Mouse (Mus musculus): ENCODE results near the gene Alg12. TPM values are rescaled to one million over a fixed set of nuclear protein-coding genes. Genes with fewer than 3 reads are reported as not detected.
A peak's percentile ranks its signal among the peaks of the same experiment; 100 is the strongest.

The Alg12 gene
- polyA plus RNA-seq, 1 experiment from 2014 or later = 5.6 TPM

DNA sequence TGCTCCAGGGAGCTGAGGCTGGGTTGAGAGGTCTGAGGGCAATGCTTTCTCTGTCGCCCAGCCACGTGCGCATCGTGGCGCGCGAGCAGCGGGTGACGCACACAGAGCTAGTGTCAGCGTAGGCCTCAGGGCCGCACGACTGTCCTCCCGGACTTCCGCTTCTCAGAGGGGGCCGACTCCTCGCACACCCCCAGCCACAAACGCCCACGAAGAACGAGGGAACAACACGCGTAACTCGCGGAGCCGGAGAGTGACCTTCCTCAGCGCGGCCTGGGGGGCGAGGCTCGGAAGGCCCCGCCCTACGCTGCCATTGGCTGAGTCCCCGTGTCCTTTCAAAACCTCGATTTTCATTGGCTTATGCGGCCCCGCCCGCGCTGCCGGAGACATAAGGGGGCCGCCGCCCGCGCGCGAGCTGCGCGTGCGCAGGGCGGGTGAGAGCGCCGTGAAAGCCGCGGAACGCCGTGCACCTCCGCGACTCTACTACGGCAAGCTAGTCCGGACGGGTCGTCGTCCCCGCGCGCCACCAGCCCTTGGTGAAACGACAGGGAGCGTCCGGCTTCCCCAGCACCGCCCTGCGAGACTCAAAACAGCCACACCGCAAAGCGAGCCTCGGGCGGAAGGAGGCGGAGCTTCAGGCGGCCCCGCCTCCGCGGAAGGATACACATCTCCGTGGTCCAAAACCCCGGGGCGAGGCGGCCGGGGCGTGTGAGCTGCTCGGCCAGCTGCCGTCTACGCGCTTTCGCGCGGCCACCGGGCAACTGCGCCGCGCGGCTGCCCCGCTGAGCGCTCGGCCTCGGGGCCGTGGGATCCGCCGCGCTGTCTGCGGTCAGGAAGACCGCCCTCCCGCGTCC lies 42.9 kb upstream of the Alg12 start, which contains the start of gene Pim3:
Pim3 (plus strand) TSS at position 415 of the 851 bp plus-strand sequence.
- DNase-seq (peak; percentile 90), ATAC-seq (ENCODE audit: low read depth) (peak; percentile 85)
- WGBS (ENCODE audit: insufficient replicate concordance) = under 1% methylated on average over 107 of the region's 107 CpGs
- Histone ChIP-seq H3K27me3 (no peaks in the 10 kb centered on the region), H3K4me1 (replicated peaks) (peaks cover 57% of the 10 kb centered on the region), H3K27ac (peak within 1 kb of the TSS; percentile 85), H3K4me2 (peak within 1 kb of the TSS; percentile 94), H3K9me3 (replicated peaks) (no peaks in the 10 kb centered on the region), H3K36me3 (peaks cover 24% of the 10 kb centered on the region), H3K9ac (peak within 1 kb of the TSS; percentile 83), H3K4me3 (replicated peaks) (peak within 1 kb of the TSS; percentile 76)

DNA sequence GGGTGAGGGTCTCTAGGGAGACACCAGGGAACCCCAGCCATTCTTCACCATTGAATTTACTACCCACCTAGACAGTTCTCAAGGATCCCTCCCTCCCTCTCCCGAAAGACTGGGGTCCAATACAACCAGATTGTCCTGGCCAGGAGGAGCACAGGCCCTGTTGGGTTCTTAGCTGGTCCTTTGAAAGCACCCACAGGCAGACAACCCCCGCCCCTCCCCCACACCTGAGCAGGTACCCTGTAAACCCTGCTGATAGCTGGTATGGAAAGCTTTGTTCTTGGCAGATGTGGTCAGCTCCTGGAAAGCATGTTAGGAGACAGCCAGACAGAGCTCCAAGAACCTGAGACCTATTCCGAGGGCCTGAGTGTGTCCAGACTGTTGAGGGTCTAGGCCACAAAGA lies 41.7 kb upstream of the Alg12 start:
- Histone ChIP-seq H3K4me2 (no peak overlapping the region), H3K4me3 (replicated peaks) (no peak overlapping the region), H3K9ac (no peak overlapping the region), H3K4me1 (replicated peaks) (peaks cover 45% of the 10 kb centered on the region), H3K36me3 (peaks cover 18% of the 10 kb centered on the region), H3K27me3 (no peaks in the 10 kb centered on the region), H3K27ac (no peak overlapping the region), H3K9me3 (replicated peaks) (no peaks in the 10 kb centered on the region)
- DNase-seq (no peak), ATAC-seq (ENCODE audit: low read depth) (no peak)
- 70% methylated on average over 3 of the region's 3 CpGs for WGBS (ENCODE audit: insufficient replicate concordance)

- ATAC-seq (ENCODE audit: low read depth) (no peak), DNase-seq (no peak)
- peaks cover 42% of the 10 kb centered on the region for H3K4me1 ChIP-seq (replicated peaks)
- H3K27me3 ChIP-seq = no peaks in the 10 kb centered on the region
- H3K36me3 ChIP-seq = peaks cover 4% of the 10 kb centered on the region
- WGBS (ENCODE audit: insufficient replicate concordance) = 67% methylated on average over 8 of the region's 8 CpGs
- H3K4me2 ChIP-seq = no peak overlapping the region
- H3K27ac ChIP-seq = no peak overlapping the region
- H3K9me3 ChIP-seq (replicated peaks) = no peaks in the 10 kb centered on the region
- H3K4me3 ChIP-seq (replicated peaks) = no peak overlapping the region
- no peak overlapping the region for H3K9ac ChIP-seq
Observed at GRCm38 (mm10) chr15:88859206-88859970, 40.3 kb upstream of the Alg12 start.

- H3K27ac ChIP-seq = no peak overlapping the region
- WGBS (ENCODE audit: insufficient replicate concordance) = 59% methylated on average over 2 of the region's 2 CpGs
- peaks cover 38% of the 10 kb centered on the region for H3K4me1 ChIP-seq (replicated peaks)
Observed at GRCm38 (mm10) chr15:88858707-88859106, 39.6 kb upstream of the Alg12 start.

DNA sequence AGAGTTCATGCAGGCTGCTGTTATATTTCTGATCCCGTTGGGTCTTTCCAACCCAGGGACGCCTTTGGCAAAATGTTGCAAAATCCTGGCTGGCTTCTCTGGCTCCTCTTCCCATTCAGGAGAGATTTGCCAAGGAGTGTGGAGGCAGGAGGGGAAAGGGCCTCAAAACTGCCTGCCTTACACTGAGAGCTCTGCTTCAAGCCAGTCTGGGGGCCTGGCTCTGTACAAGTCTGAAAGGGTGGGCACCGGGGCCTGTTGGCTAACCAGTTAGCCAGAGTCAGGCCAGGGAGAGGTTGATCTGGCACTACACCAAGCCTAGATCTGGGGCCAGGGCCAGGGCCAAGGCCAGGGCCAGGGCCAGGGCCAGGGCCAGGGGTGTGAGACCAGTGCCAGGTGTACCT lies 39.0 kb upstream of the Alg12 start:
- ATAC-seq (ENCODE audit: low read depth) = no peak

More at GRCm38 (mm10) chr15:88858707-88859106, 39.6 kb upstream of the Alg12 start:
- H3K27me3 ChIP-seq = no peaks in the 10 kb centered on the region
- ATAC-seq (ENCODE audit: low read depth) = no peak
- DNase-seq = no peak
- H3K4me3 ChIP-seq (replicated peaks) = no peak overlapping the region
- H3K9me3 ChIP-seq (replicated peaks) = no peaks in the 10 kb centered on the region
- no peak overlapping the region for H3K4me2 ChIP-seq
- no peak overlapping the region for H3K9ac ChIP-seq
- no peaks in the 10 kb centered on the region for H3K36me3 ChIP-seq

DNA sequence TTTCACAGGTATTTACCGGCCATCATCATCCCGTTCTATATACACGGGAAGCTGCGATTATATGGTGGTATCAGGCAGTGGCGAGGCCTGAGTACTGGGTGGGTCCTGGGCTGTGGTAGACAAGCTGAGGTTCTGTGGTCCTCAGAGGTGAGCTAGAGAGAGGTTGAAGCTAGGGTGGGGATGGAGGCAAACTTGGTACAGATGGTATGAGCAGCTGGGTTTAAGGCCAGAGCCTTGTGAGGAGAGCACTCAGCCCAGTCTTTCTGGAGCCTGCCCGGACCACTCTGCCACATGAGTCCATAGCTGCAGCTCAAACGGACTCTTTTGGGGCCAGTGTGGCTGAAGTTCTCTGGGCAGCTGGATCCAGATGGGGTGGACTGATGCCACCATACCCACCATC lies 38.2 kb upstream of the Alg12 start:
- Histone ChIP-seq H3K4me3 (replicated peaks) (no peak overlapping the region), H3K4me1 (replicated peaks) (peaks cover 25% of the 10 kb centered on the region), H3K27me3 (no peaks in the 10 kb centered on the region), H3K9me3 (replicated peaks) (no peaks in the 10 kb centered on the region), H3K27ac (no peak overlapping the region), H3K4me2 (no peak overlapping the region), H3K36me3 (no peaks in the 10 kb centered on the region), H3K9ac (no peak overlapping the region)
- DNase-seq (no peak), ATAC-seq (ENCODE audit: low read depth) (no peak)
- 72% methylated on average over 7 of the region's 7 CpGs for WGBS (ENCODE audit: insufficient replicate concordance)

More for the DNA sequence above, 39.0 kb upstream of the Alg12 start:
- Histone ChIP-seq H3K27ac (no peak overlapping the region), H3K9ac (no peak overlapping the region), H3K27me3 (no peaks in the 10 kb centered on the region), H3K4me3 (replicated peaks) (no peak overlapping the region), H3K9me3 (replicated peaks) (no peaks in the 10 kb centered on the region), H3K4me1 (replicated peaks) (peaks cover 33% of the 10 kb centered on the region), H3K4me2 (no peak overlapping the region), H3K36me3 (no peaks in the 10 kb centered on the region)
- WGBS (ENCODE audit: insufficient replicate concordance) = 74% methylated on average over 3 of the region's 3 CpGs
- DNase-seq = no peak

DNA sequence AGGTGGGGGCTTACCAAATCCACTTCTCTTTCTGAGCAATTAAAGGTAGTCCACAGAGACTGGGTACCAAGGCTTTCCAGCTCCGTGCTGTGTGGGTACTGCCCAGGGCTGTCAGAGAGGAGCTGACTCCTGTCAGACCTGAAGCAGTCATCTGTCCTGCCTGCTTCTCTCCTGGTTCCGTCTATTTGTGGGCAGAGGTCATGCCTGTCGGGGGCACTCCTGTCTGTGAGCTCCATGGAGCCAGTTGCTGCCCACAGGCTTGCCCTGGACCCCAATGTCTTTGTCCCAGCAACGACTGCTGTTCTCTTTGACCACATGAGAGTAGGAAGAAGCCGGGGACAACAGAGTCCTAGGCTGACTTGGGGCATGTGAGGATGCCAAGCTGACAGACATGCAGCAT lies 37.5 kb upstream of the Alg12 start:
- no peaks in the 10 kb centered on the region for H3K36me3 ChIP-seq
- no peak for DNase-seq
- no peaks in the 10 kb centered on the region for H3K27me3 ChIP-seq
- no peak overlapping the region for H3K4me2 ChIP-seq
- 55% methylated on average over 5 of the region's 5 CpGs for WGBS (ENCODE audit: insufficient replicate concordance)
- no peaks in the 10 kb centered on the region for H3K9me3 ChIP-seq (replicated peaks)
- peaks cover 20% of the 10 kb centered on the region for H3K4me1 ChIP-seq (replicated peaks)
- H3K9ac ChIP-seq = no peak overlapping the region
- H3K4me3 ChIP-seq (replicated peaks) = no peak overlapping the region
- no peak overlapping the region for H3K27ac ChIP-seq
- ATAC-seq (ENCODE audit: low read depth) = no peak

DNA sequence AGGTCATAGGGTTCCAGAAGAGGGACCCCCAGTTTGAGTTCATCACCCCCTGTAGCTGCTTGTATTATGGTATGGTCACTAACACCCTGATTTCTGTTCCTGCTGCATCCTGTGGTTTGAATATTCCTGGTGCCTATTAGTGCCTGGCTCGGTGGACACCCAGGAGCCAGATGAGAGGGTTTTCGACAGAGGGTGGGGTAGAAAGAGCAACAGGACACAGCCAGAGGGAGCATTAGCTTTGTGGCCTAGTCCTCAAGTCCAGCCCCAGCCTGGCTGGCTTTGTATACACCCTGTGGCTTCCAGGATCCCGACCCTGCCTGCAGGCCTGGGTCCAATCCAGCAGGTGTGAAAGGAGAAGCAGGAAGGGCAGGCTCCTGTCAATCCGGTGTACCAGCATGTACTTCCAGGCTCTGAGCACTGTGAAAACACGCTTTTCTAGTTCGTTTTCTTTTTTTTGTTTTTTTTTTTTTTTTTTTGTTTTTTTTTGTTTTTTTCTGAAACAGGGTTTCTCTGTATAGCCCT lies 36.8 kb upstream of the Alg12 start:
- DNase-seq = no peak
- H3K27me3 ChIP-seq = no peaks in the 10 kb centered on the region
- no peak overlapping the region for H3K9ac ChIP-seq
- no peaks in the 10 kb centered on the region for H3K9me3 ChIP-seq (replicated peaks)
- ATAC-seq (ENCODE audit: low read depth) = no peak
- 52% methylated on average over 6 of the region's 6 CpGs for WGBS (ENCODE audit: insufficient replicate concordance)
- H3K4me1 ChIP-seq (replicated peaks) = peaks cover 14% of the 10 kb centered on the region
- H3K4me3 ChIP-seq (replicated peaks) = no peak overlapping the region
- H3K4me2 ChIP-seq = no peak overlapping the region
- no peaks in the 10 kb centered on the region for H3K36me3 ChIP-seq
- H3K27ac ChIP-seq = no peak overlapping the region

- Histone ChIP-seq H3K4me1 (replicated peaks) (peaks cover 16% of the 10 kb centered on the region), H3K27ac (no peak overlapping the region)
- 40% methylated on average over 15 of the region's 15 CpGs for WGBS (ENCODE audit: insufficient replicate concordance)
Observed at GRCm38 (mm10) chr15:88854969-88855830, 36.1 kb upstream of the Alg12 start.

GRCm38 (mm10) chr15:88854119-88854968 lies 35.2 kb upstream of the Alg12 start:
- peaks cover 17% of the 10 kb centered on the region for H3K4me1 ChIP-seq (replicated peaks)
- H3K9me3 ChIP-seq (replicated peaks) = no peaks in the 10 kb centered on the region
- no peak for DNase-seq
- no peak overlapping the region for H3K4me3 ChIP-seq (replicated peaks)
- no peaks in the 10 kb centered on the region for H3K27me3 ChIP-seq
- no peak overlapping the region for H3K27ac ChIP-seq
- no peak overlapping the region for H3K4me2 ChIP-seq
- H3K9ac ChIP-seq = no peak overlapping the region
- no peaks in the 10 kb centered on the region for H3K36me3 ChIP-seq
- WGBS (ENCODE audit: insufficient replicate concordance) = 56% methylated on average over 5 of the region's 6 CpGs
- ATAC-seq (ENCODE audit: low read depth) = no peak

More at GRCm38 (mm10) chr15:88854969-88855830, 36.1 kb upstream of the Alg12 start:
- Histone ChIP-seq H3K27me3 (no peaks in the 10 kb centered on the region), H3K9me3 (replicated peaks) (no peaks in the 10 kb centered on the region), H3K36me3 (no peaks in the 10 kb centered on the region), H3K9ac (no peak overlapping the region), H3K4me2 (no peak overlapping the region), H3K4me3 (replicated peaks) (no peak overlapping the region)
- ATAC-seq (ENCODE audit: low read depth) = no peak
- no peak for DNase-seq

Measured in liver, embryonic 13.5 days (tissue).